Mouse (Mus musculus) inflammation-experienced regulatory T-cells, adult 6 months (primary cell): Measurements from ENCODE around the gene Hist1h2bl. TPM values are rescaled to one million over a fixed set of nuclear protein-coding genes. Genes with fewer than 3 reads are reported as not detected.
"Not testable (repeated sequence)": the region's sequence is repeated elsewhere in the genome, so short reads cannot be mapped to it uniquely, and the experiment has no call there.

Experiments
- ATAC-seq: one replicate; pipeline ENCODE4 v1.8.0; 2017
- polyA plus RNA-seq, 3 experiments: library from polyadenylated mRNA; unstranded; fragments of 100-300 nt; shearing (Covaris generic); gene quantifications; one replicate each; pipeline ENCODE4 v1.2.1; 2017

Hist1h2bl gene
- polyA plus RNA-seq = not detected

GRCm38 (mm10) chr13:21715864-21716539 is at the start of gene Hist1h2bl, which contains the start of gene Hist1h2ai:
TSS of gene Hist1h2bl (minus strand) at chr13:21716143.
TSS of gene Hist1h2ai (plus strand) at chr13:21716422.
- peak; percentile 87 for ATAC-seq

DNA sequence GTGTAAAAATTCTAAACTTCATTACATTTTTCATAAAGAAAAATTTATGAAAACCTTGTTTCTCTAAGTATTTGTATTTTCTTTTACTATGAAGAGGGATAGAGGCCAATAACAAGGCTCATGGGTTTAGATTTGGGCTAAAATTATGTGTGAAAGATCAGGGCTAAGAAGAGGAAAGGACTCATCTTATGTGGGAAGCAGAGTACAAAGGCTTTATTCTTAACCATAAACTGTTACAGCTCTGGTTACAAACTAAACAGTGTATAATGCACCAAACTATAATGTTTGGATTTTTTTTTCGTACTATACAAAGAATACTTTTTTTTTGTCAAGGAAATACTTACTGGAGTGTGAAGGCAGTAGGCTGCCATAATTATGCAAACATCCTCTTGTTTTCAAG is 39.8 kb upstream of the Hist1h2bl start:
- no peak for ATAC-seq

DNA sequence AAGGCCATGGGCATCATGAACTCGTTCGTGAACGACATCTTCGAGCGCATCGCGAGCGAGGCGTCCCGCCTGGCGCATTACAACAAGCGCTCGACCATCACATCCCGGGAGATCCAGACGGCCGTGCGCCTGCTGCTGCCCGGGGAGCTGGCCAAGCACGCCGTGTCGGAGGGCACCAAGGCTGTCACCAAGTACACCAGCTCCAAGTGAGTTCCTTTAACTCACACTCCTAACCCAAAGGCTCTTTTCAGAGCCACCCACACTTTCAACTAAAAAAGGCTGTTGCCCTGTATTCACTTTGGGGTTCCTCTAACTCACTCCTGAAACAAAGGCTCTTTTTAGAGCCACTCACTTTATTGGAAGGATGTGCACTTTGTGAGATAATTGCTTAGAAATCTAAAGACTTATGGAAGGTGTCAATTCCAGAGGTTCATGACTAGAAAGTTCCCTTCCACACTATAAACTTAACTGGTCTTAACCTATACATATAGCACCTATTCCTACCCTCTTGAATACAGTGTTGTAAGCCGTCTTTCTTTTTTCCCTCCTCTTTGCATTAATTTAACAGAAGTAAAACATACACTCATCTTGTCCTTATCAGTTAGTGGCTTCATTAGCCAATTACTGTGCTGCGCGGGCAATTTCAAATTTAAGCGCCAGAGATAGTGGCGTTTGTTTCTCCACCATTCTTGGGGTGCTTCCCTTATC is 38.5 kb upstream of the Hist1h2bl start:
- not testable (repeated sequence) for ATAC-seq

DNA sequence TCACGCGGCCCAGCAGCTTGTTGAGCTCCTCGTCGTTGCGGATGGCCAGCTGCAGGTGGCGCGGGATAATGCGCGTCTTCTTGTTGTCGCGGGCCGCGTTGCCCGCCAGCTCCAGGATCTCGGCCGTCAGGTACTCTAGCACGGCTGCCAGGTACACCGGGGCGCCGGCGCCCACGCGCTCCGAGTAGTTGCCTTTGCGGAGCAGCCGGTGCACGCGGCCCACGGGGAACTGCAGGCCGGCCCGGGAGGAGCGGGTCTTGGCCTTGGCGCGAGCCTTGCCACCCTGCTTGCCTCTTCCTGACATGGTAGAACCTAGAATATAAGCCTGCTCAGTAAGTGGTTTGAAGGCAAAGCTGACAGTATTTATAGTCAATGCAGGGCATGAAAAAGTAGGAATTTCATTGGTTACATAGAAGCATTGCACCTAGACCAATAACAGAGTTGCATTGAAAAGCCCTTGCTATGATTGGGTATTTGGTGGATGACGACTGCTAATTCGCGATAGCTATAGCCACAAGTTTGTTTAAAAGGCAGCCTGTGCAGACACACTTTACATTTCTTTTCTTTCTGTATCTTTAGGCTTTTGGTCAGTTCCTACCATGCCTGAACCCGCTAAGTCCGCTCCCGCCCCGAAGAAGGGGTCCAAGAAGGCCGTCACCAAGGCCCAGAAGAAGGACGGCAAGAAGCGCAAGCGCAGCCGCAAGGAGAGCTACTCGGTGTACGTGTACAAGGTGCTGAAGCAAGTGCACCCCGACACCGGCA is 37.8 kb upstream of the Hist1h2bl start, which contains the start of the genes Hist1h2ak and Hist1h2bn:
TSS of gene Hist1h2ak (minus strand) at position 304 of the 762 bp plus-strand sequence.
TSS of gene Hist1h2bn (plus strand) at position 600 of the 762 bp plus-strand sequence.
- ATAC-seq = peak; percentile 94

DNA sequence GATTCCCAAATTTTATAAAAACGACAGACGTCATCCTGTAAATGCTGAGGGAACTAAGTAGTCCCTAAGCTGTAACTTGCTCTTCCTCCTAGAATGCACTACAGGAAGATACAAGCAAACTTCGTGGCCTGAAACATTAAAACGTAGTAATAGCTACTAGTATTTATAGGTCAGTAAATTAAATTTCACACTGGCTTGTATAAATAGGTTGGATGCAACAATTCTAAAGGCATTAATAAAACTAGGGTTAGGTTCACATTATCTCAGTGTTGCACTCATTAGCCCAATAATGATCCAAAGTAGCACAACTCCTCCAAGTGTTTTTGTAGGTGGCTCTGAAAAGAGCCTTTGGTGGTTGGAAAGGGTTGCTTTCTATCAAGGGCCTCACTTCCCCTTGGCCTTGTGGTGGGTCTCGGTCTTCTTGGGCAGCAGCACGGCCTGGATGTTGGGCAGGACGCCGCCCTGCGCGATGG is 37.1 kb upstream of the Hist1h2bl start:
- no peak for ATAC-seq

GRCm38 (mm10) chr13:21752356-21752755 is 36.4 kb upstream of the Hist1h2bl start:
- ATAC-seq = no peak

DNA sequence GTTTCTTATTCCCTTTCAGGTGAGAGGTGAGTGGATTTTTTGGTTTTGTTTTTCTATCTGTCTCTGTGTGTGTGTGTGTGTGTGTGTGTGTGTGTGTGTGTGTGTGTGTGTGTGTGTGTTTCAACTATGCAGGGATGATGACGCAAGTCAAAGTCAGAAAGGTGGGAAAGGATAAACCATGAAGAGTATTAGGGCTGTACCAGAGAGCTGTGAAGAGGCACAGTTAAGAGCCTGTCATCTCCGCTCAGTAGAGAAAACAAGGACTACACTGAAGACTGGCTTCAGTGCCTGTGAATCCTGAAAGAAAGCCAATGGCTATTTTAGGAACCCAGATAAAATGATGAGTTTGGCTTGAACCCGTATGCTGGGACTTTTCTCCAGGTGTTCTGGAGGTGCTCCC is 35.9 kb upstream of the Hist1h2bl start:
- no peak for ATAC-seq

- ATAC-seq = no peak
Measured at GRCm38 (mm10) chr13:21751417-21751816, 35.5 kb upstream of the Hist1h2bl start.

DNA sequence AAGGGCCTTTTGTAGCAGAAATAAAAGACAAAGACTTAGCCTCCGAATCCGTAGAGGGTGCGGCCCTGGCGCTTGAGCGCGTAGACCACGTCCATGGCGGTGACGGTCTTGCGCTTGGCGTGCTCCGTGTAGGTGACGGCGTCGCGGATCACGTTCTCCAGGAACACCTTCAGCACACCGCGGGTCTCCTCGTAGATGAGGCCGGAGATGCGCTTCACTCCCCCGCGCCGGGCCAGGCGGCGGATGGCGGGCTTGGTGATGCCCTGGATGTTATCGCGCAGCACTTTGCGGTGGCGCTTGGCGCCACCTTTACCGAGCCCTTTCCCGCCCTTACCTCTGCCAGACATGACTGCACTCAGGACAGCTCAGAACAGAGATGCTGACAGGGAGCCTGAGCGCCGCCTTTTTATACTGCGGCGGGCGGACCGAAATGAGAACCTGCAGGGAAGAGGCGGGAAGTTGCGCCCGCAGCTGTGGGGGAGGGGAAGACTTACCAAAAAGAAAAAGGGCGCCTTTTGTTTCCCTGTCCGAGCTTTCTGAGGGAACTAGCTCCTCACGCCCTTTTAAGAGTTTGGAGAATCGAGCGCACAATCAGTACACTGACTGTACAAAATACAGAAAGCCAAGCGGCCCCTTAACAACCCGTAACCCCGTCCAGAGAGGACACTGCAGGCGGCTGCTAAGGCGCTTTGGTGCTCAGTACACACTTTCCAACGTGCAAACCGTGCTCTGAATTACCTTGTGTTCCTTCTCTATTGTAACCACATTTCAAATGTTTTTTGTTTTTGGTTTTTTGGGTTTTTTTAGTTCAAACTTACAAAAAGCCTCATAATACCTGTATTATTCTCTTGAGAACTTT is 34.4 kb upstream of the Hist1h2bl start, which contains the start of gene Hist1h4k:
TSS of gene Hist1h4k (minus strand) at position 347 of the 859 bp plus-strand sequence.
- peak; percentile 48 for ATAC-seq

GRCm38 (mm10) chr13:21749387-21750158 is 33.6 kb upstream of the Hist1h2bl start:
- ATAC-seq = no peak

DNA sequence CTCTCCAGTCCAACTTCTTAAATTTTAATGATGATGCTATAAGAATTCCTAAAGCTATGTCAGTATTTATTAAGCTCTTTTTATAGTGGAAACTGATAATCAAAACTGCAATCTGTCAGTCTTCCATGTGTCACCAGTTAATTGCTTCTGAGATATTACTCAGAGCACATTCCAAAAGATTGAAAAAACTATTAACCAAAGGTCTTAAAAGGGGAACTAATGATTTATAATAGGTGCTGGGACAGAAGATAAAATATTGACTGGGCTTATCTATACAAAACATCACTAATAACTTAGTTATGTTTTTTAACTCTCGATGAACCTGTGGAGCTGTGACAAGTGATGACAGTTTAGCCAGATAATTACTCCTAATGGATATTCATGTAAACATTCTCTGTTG is 29.1 kb upstream of the Hist1h2bl start:
- ATAC-seq = no peak

DNA sequence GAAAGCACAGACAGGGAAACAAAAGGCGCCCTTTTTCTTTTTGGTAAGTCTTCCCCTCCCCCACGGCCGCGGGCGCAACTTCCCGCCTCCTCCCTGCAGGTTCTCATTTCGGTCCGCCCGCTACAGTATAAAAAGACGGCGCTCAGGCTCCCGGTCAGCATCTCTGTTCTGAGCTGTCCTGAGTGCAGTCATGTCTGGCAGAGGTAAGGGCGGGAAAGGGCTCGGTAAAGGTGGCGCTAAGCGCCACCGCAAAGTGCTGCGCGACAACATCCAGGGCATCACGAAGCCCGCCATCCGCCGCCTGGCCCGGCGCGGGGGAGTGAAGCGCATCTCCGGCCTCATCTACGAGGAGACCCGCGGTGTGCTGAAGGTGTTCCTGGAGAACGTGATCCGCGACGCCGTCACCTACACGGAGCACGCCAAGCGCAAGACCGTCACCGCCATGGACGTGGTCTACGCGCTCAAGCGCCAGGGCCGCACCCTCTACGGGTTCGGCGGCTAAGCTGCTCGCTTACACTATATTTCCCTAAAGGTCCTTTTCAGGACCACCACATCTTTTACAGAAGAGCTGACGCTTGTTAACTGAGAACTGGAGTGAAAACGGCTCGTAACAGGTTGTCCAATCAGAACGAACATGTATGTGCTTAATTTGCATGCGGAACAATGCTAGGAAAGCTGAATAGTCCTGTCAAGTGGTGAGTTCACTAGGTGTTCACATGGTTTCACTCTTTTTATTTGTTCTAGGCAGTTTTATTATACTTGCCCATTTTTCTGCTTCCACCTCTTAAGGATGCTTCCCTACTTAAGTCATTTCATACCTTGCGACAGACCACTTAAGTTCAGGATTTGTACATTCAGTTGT is 19.2 kb upstream of the Hist1h2bl start, which contains the start of gene Hist1h4j:
TSS of gene Hist1h4j (plus strand) at position 159 of the 862 bp plus-strand sequence.
- ATAC-seq = peak; percentile 74

GRCm38 (mm10) chr13:21734010-21734905 is 18.3 kb upstream of the Hist1h2bl start:
- peak; percentile 57 for ATAC-seq

- no peak for ATAC-seq
Measured at GRCm38 (mm10) chr13:21733466-21733865, 17.5 kb upstream of the Hist1h2bl start.

- ATAC-seq = no peak
Measured at GRCm38 (mm10) chr13:21729544-21729943, 13.6 kb upstream of the Hist1h2bl start.

GRCm38 (mm10) chr13:21727948-21728572 is 12.1 kb upstream of the Hist1h2bl start:
- no peak for ATAC-seq

GRCm38 (mm10) chr13:21722993-21723836 is 7.3 kb upstream of the Hist1h2bl start:
- no peak for ATAC-seq
